Mouse (Mus musculus): ENCODE measurements around the gene Etfbkmt.

- TF ChIP-seq CTCF (IDR thresholded peaks at IDR 0.05; ENCODE audit: low read depth, low read length) (no peak), POLR2A (IDR thresholded peaks at IDR 0.05; ENCODE audit: insufficient read depth, low read length) (no peak)
Observed at GRCm38 (mm10) chr6:149094555-149094954, 45.1 kb upstream of the Etfbkmt start.
